Mouse (Mus musculus) bone marrow macrophage, adult 2 months (primary cell): ENCODE results near the gene Dusp10.

ENCODE experiments used
- CTCF ChIP-seq: IDR thresholded peaks from 2 replicates; pipeline ENCODE4 v1.5.1; 2012; ENCODE audit warnings: low read depth, mild to moderate bottlenecking, low read length, moderate library complexity
- POLR2A ChIP-seq: IDR thresholded peaks from 2 replicates; pipeline ENCODE4 v1.6.1; 2012; ENCODE audit warnings: mild to moderate bottlenecking, low read depth, low read length, borderline replicate concordance

GRCm38 (mm10) chr1:183987711-183988245 lies 25.3 kb upstream of the Dusp10 start:
- TF ChIP-seq POLR2A (no peak), CTCF (no peak)
